Mouse (Mus musculus) cerebellum, adult 2 months (tissue): ENCODE data around the gene Rbm47. TPM values are rescaled to one million over a fixed set of nuclear protein-coding genes. Genes with fewer than 3 reads are reported as not detected.
"Not testable (repeated sequence)": the region's sequence is repeated elsewhere in the genome, so short reads cannot be mapped to it uniquely, and the experiment has no call there.

Experiments
- DNase-seq, 2 experiments: peaks; one replicate each; pipeline ENCODE4 v3.0.0; 2021
- H3K27ac ChIP-seq: fragments of 200-500 bp; 2 replicates; pipeline ENCODE4 v1.5.1; 2012; ENCODE audit warnings: low read length, control low read depth, inconsistent platforms; ENCODE audit not compliant: insufficient read depth
- H3K27me3 ChIP-seq: fragments of 200-500 bp; 2 replicates; pipeline ENCODE4 v1.6.1; 2012; ENCODE audit warnings: inconsistent platforms, mild to moderate bottlenecking, low read length, moderate library complexity; ENCODE audit not compliant: control insufficient read depth, insufficient read depth
- H3K4me1 ChIP-seq: fragments of 200-500 bp; 2 replicates; pipeline ENCODE4 v1.6.1; 2011; ENCODE audit warnings: low read length; ENCODE audit not compliant: control insufficient read depth, insufficient read depth
- H3K4me3 ChIP-seq: fragments of 200-500 bp; replicated peaks from 2 replicates; pipeline ENCODE3; 2011; ENCODE audit warnings: mild to moderate bottlenecking, low read depth, low read length, control low read depth; ENCODE audit not compliant: insufficient read depth
- CTCF ChIP-seq: fragments of 200-500 bp; IDR thresholded peaks from 2 replicates; pipeline ENCODE4 v1.5.1; 2011; ENCODE audit warnings: low read depth, mild to moderate bottlenecking, control low read depth, low read length, moderate library complexity, borderline replicate concordance; ENCODE audit not compliant: insufficient read depth
- POLR2A ChIP-seq: fragments of 200-500 bp; IDR thresholded peaks from 2 replicates; pipeline ENCODE4 v1.6.1; 2011; ENCODE audit warnings: low read length, control low read depth, borderline replicate concordance; ENCODE audit not compliant: insufficient read depth
- WGBS: fragments of 180-500 bp; shearing (Covaris S2); methylation state at CpG from one replicate; pipeline ENCODE4 v1.1.7; 2018; 5-methylcytosine and 5-hydroxymethylcytosine counted together
- polyA plus RNA-seq: library from polyadenylated mRNA; depleted of rRNA; stranded (reverse); fragments of >200 nt; gene quantifications from 2 replicates; pipeline ENCODE4 v1.2.3, GENCODE M21; 2012

Gene Rbm47
- polyA plus RNA-seq, 1 experiment, result 0.49 TPM

DNA sequence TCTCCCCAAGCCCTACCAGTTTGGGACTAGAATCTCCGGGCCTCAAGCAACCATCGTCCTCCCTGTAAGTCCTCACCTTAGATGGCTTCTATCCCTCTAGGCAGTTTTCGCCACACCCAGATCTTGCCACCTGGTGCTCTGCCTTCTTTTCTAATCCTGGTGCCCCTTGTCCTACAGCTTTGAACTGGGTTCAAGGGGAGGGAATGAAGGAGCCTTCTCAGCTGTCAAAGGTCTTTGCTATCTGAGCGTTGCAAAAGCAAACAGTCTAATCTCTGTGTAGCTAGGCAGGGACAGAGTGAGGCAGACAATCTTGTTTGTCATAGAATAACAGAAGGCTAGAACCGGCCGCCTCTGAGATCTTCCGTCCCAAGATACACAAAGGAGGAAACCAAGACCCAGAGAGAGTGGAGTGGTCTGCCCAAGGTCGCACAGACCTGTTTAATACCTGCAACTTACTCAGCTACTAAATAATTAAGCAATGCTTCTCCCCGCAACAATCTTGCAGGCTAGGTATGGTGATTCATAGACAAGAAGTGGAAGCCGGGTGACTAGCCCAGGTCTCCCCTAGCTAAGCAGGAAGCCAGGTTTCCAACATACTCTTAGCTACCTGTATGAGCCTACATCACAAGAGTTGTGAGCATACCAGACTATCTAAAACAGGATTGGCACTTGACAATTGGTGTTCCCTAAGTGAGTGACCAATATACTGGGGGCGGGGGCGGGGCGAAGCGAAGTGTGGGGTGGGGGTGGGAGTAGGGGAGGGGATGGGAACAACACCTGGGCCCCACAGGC, 168.6 kb downstream of the Rbm47 start, which contains the start of gene 9130230L23Rik:
Gene 9130230L23Rik, minus strand, starts transcription at position 152 of the 792 bp plus-strand sequence.
- Histone ChIP-seq H3K27me3 (no peaks in the 10 kb centered on the region), H3K4me1 (no peaks in the 10 kb centered on the region), H3K4me3 (no peak within 1 kb of the TSS), H3K27ac (no peak within 1 kb of the TSS)
- no peak for DNase-seq
- 80% methylated on average over 14 of the region's 14 CpGs for WGBS
- TF ChIP-seq POLR2A, result no peak
- no peak for TF ChIP-seq CTCF

DNA sequence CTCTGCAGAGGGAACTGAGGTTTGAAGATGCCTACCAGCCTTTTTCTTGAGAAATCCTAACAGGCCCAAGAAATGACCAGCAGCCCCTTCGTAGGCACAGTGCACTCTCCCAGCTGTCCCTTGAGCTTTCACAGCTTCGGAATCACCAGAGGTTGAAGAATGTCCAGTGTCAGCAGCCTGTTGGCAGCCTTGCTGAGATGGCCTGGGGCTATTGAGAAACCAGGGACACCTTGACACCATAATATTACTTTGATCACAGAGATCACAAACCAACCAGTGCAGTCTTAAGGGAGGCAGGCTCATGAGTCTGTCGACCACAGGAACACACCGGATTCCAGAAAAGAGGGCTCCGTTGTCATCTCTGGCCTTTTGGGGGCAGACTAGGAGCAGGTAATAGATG, 171.7 kb downstream of the Rbm47 start:
- Histone ChIP-seq H3K4me1 (no peaks in the 10 kb centered on the region), H3K4me3 (no peak overlapping the region), H3K27ac (no peak overlapping the region), H3K27me3 (no peaks in the 10 kb centered on the region)
- no peak for TF ChIP-seq CTCF
- TF ChIP-seq POLR2A, result no peak
- WGBS, result 77% methylated on average over 5 of the region's 5 CpGs
- DNase-seq, result no peak

DNA sequence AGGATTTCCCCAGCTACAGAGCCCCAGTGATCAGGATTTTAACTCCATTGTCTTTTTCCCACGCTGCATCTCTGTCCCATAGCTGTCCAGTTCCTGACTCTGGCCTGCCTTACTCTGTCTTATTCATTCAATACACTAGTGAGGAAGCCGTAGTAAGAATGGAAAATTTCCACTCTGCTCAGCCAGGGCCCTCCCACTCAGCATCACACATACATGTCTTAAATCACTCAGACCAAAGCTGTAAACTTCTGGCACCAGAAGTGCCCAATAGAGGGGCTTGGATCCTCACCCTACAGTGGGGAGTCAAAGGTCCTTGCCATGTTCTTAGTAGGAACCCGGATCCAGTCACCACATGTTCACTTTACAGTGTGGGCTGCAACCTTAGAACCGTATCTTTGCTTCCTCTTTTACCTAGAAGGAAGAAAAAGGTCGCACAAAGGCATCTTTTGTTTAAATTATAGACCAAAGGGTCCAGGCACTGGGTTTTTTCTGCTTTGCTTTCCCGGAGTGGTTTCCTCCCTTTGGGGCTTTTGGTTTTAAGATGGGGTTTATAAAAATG, 172.3 kb downstream of the Rbm47 start:
- no peak for TF ChIP-seq CTCF
- TF ChIP-seq POLR2A, result no peak
- Histone ChIP-seq H3K4me1 (no peaks in the 10 kb centered on the region), H3K27me3 (no peaks in the 10 kb centered on the region), H3K4me3 (no peak overlapping the region), H3K27ac (no peak overlapping the region)
- no peak for DNase-seq
- 72% methylated on average over 6 of the region's 6 CpGs for WGBS

DNA sequence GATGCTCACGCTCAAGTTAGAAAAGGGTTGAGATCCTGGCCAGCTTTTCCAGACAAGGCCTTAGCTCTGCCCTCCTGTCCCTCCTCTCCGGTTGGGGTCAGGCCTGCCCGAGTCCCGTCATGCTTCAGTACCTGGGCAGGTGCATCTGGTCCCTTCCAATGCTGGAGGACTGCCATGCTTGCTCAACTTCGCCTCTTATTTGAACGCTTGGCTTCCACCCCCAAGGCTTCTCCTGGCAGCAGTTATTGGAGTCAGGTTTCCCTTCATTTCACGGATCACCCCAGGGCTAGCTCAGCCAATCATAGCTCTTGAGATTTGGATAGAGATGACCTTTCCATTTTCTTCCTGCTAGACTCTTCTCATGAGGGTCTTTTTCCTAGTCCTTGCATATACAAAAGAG, 172.8 kb downstream of the Rbm47 start:
- DNase-seq, result peak in 1 of 2 experiments; percentile 4
- 26% methylated on average over 7 of the region's 7 CpGs for WGBS
- no peak overlapping the region for H3K4me3 ChIP-seq
- TF ChIP-seq POLR2A (no peak), CTCF (no peak)
- no peaks in the 10 kb centered on the region for H3K27me3 ChIP-seq
- H3K27ac ChIP-seq, result no peak overlapping the region
- H3K4me1 ChIP-seq, result no peaks in the 10 kb centered on the region

DNA sequence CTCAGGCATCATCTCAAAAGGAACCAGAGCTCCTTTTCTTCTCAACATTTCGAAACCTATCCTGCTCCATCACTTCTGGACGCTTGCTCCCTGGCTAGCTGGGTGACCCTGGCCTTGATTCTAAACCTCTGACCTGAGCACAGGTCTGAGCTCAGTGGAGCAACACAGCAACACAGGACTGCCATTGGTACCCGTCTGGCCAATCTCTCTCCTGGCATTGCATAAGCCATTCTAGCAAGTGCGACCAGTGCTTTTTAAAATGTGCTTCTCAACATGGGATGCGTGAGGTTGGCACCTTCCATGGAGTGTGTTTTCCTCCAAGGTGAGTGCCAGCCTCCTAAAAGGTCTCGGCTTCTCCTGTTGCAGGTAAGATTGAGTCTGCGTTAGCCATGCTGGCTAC, 173.8 kb downstream of the Rbm47 start:
- no peak for DNase-seq
- WGBS, result 75% methylated on average over 7 of the region's 7 CpGs
- Histone ChIP-seq H3K4me1 (no peaks in the 10 kb centered on the region), H3K27ac (no peak overlapping the region), H3K27me3 (no peaks in the 10 kb centered on the region), H3K4me3 (no peak overlapping the region)
- TF ChIP-seq CTCF (no peak), POLR2A (no peak)

DNA sequence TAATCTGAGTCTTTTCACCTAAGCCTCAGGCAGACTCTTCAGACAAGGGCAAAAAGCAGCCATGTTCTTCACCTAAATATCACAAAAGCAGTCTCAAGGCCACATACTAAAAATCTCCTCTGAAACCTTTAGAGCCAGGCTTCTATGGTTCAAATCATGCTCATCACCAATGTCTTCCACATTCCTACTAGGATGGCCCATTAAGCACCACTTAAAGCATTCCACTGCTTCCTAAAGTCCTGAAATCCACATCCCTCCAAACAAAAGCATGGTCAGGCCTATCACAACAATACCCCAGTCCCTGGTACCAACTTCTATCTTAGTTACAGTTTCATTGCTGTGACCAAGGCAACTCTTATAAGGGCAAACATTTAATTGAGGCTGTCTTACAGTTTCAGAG, 175.1 kb downstream of the Rbm47 start:
- no peak overlapping the region for H3K4me3 ChIP-seq
- no peak overlapping the region for H3K27ac ChIP-seq
- no peaks in the 10 kb centered on the region for H3K27me3 ChIP-seq
- no peak for DNase-seq
- no peaks in the 10 kb centered on the region for H3K4me1 ChIP-seq
- TF ChIP-seq POLR2A (no peak), CTCF (no peak)

DNA sequence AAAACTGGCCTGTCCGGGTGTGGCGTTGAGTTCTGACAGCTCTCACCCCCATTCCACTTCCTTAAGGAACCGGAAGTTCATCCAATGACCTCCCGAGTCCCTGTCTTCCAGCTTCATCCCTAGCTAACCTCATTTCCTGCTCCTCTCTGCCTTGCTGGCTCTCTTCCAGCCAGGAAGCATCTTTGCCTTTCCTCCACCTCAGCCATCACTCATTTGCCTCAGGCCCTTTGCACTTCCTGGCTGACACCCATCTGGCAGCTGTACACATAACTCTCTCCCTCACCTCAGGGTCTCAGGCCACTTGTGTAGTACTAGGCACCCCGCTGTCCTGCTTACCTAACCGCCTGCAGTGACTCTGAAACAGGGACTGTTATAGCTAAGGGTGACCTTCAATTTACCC, 178.3 kb downstream of the Rbm47 start:
- H3K4me3 ChIP-seq, result no peak overlapping the region
- peak in 1 of 2 experiments; percentile 3 for DNase-seq
- H3K27me3 ChIP-seq, result no peaks in the 10 kb centered on the region
- no peak overlapping the region for H3K27ac ChIP-seq
- no peaks in the 10 kb centered on the region for H3K4me1 ChIP-seq
- TF ChIP-seq POLR2A, result no peak
- TF ChIP-seq CTCF, result no peak
- WGBS, result 72% methylated on average over 6 of the region's 6 CpGs

DNA sequence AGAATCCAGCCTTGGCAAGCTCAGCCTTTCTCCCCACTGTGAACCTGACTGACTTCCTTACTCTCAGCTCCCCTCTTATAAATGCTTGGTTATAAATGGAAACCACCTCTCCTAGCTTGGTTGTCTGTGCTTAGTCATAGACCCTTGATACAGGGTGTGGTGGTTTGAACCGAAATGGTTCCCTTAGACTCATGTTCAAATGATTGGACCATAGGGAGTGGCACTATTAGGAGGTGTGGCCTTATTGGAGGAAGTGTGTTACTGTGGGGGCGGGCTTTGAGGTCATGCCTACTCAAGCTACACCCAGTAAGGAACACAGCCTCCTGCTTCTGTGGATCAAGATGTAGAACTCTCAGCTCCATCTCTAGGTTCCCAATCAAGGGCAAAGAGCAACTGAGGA, 181.7 kb downstream of the Rbm47 start:
- Histone ChIP-seq H3K27me3 (no peaks in the 10 kb centered on the region), H3K27ac (no peak overlapping the region), H3K4me3 (no peak overlapping the region), H3K4me1 (no peaks in the 10 kb centered on the region)
- TF ChIP-seq CTCF, result no peak
- no peak for TF ChIP-seq POLR2A
- DNase-seq, result no peak
- 86% methylated on average over 2 of the region's 2 CpGs for WGBS

DNA sequence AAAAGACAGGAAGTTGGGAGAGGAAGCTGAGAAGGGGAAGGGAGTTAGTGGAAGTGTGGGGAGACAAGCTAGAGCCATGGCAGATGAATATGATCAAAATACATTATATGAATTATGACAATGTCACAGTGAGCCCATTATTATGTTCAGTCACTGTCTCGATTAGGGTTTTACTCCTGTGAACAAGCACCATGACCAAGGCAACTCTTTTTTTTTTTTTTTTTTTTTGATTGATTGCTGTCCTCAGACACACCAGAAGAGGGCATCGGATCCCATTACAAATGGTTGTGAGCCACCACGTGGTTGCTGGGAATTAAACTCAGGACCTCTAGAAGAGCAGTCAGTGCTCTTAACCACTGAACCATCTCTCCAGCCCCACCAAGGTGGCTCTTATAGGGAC, 185.9 kb downstream of the Rbm47 start:
- H3K4me1 ChIP-seq, H3K27me3 ChIP-seq, DNase-seq, H3K27ac ChIP-seq, H3K4me3 ChIP-seq: not testable (repeated sequence)
- WGBS, result 75% methylated on average over 3 of the region's 3 CpGs
